Mouse (Mus musculus) embryonic facial prominence, embryonic 15.5 days (tissue): Measurements from ENCODE around the gene Dlk1. TPM values are rescaled to one million over a fixed set of nuclear protein-coding genes. Genes with fewer than 3 reads are reported as not detected.

Source experiments
- ATAC-seq: fragments of 200-750 bp; cut with Nextera tagmentation; 2 replicates; pipeline ENCODE4 v1.8.0; 2017; ENCODE audit warnings: low read depth, moderate TSS enrichment; ENCODE audit not compliant: insufficient number of reproducible peaks, low FRiP score, low TSS enrichment
- H3K27ac ChIP-seq: fragments of 300-500 bp; sonication (generic); replicated peaks from 2 replicates; pipeline ENCODE4 v1.5.1; 2015; ENCODE audit warnings: mild to moderate bottlenecking, inconsistent platforms
- H3K27me3 ChIP-seq: fragments of 300-500 bp; sonication (generic); 2 replicates; pipeline ENCODE4 v1.6.1; 2015; ENCODE audit warnings: inconsistent platforms
- H3K36me3 ChIP-seq: fragments of 300-500 bp; sonication (generic); 2 replicates; pipeline ENCODE4 v1.6.1; 2015; ENCODE audit warnings: mild to moderate bottlenecking, inconsistent platforms
- H3K4me1 ChIP-seq: fragments of 300-500 bp; sonication (generic); 2 replicates; pipeline ENCODE4 v1.6.1; 2015; ENCODE audit warnings: inconsistent platforms
- H3K4me2 ChIP-seq: fragments of 300-500 bp; sonication (generic); replicated peaks from 2 replicates; pipeline ENCODE4 v1.6.1; 2015; ENCODE audit warnings: mild to moderate bottlenecking, inconsistent platforms
- H3K4me3 ChIP-seq: fragments of 300-500 bp; sonication (generic); replicated peaks from 2 replicates; pipeline ENCODE4 v1.5.1; 2015; ENCODE audit warnings: mild to moderate bottlenecking, inconsistent platforms
- H3K9ac ChIP-seq: fragments of 300-500 bp; sonication (generic); 2 replicates; pipeline ENCODE4 v1.6.1; 2015; ENCODE audit warnings: inconsistent platforms
- H3K9me3 ChIP-seq: fragments of 300-500 bp; sonication (generic); replicated peaks from 2 replicates; pipeline ENCODE4 v1.6.1; 2016; ENCODE audit warnings: inconsistent platforms
- WGBS: fragments of 180-500 bp; shearing (Covaris S2); methylation state at CpG from one replicate; pipeline ENCODE4 v1.1.7; 2015; 5-methylcytosine and 5-hydroxymethylcytosine counted together
- polyA plus RNA-seq: library from polyadenylated mRNA; unstranded; fragments of >200 nt; fragmentation: Nextera tagmentation; extraction: Ambion mirVana; gene quantifications from 2 replicates; pipeline ENCODE4 v1.2.1, GENCODE M21; 2015

Gene Dlk1
- polyA plus RNA-seq, 1 experiment from 2014 or later, result 710 TPM

GRCm38 (mm10) chr12:109420006-109420405, 32.6 kb upstream of the Dlk1 start:
- peaks cover 53% of the 10 kb centered on the region for H3K4me1 ChIP-seq
- H3K9me3 ChIP-seq, result no peaks in the 10 kb centered on the region
- H3K36me3 ChIP-seq, result no peaks in the 10 kb centered on the region
- H3K4me2 ChIP-seq, result no peak overlapping the region
- no peaks in the 10 kb centered on the region for H3K27me3 ChIP-seq
- 0 out of 2 replicates have a peak overlapping the region, but pooled peaks have one; percentile 6 for H3K27ac ChIP-seq
- ATAC-seq, result no peak
- WGBS, result 54% methylated on average over 12 of the region's 12 CpGs
- no peak overlapping the region for H3K4me3 ChIP-seq
- no peak overlapping the region for H3K9ac ChIP-seq

- no peaks in the 10 kb centered on the region for H3K27me3 ChIP-seq
- no peaks in the 10 kb centered on the region for H3K9me3 ChIP-seq
- peaks cover 37% of the 10 kb centered on the region for H3K4me1 ChIP-seq
- H3K4me3 ChIP-seq, result no peak overlapping the region
- WGBS, result 43% methylated on average over 2 of the region's 2 CpGs
- no peak overlapping the region for H3K27ac ChIP-seq
- H3K4me2 ChIP-seq, result no peak overlapping the region
- H3K36me3 ChIP-seq, result no peaks in the 10 kb centered on the region
- no peak for ATAC-seq
- H3K9ac ChIP-seq, result no peak overlapping the region
These were observed 29.5 kb upstream of the Dlk1 start for GRCm38 (mm10) chr12:109423163-109423562.

- Histone ChIP-seq H3K9me3 (no peaks in the 10 kb centered on the region), H3K4me2 (no peak overlapping the region), H3K9ac (no peak overlapping the region), H3K4me3 (no peak overlapping the region), H3K27me3 (no peaks in the 10 kb centered on the region), H3K4me1 (peaks cover 30% of the 10 kb centered on the region), H3K27ac (no peak overlapping the region), H3K36me3 (no peaks in the 10 kb centered on the region)
- WGBS, result 64% methylated on average over 4 of the region's 4 CpGs
- ATAC-seq, result no peak
These were observed 28.8 kb upstream of the Dlk1 start for GRCm38 (mm10) chr12:109423716-109424429.

- no peaks in the 10 kb centered on the region for H3K36me3 ChIP-seq
- no peak overlapping the region for H3K9ac ChIP-seq
- H3K27ac ChIP-seq, result no peak overlapping the region
- H3K9me3 ChIP-seq, result no peaks in the 10 kb centered on the region
- H3K4me3 ChIP-seq, result 0 out of 2 replicates have a peak overlapping the region, but pooled peaks have one; percentile 5
- H3K4me2 ChIP-seq, result peak overlapping the region; percentile 12; the same call in 1 of the 2 replicates
- no peaks in the 10 kb centered on the region for H3K27me3 ChIP-seq
- peaks cover 23% of the 10 kb centered on the region for H3K4me1 ChIP-seq
- no peak for ATAC-seq
- WGBS, result 9% methylated on average over 20 of the region's 20 CpGs
These were observed 27.8 kb upstream of the Dlk1 start for GRCm38 (mm10) chr12:109424753-109425332.

- Histone ChIP-seq H3K27ac (no peak overlapping the region), H3K4me3 (no peak overlapping the region), H3K27me3 (no peaks in the 10 kb centered on the region), H3K9ac (no peak overlapping the region), H3K4me1 (peaks cover 18% of the 10 kb centered on the region; the same call in 1 of the 2 replicates), H3K9me3 (no peaks in the 10 kb centered on the region), H3K4me2 (no peak overlapping the region), H3K36me3 (no peaks in the 10 kb centered on the region)
- no peak for ATAC-seq
- 84% methylated on average over 12 of the region's 12 CpGs for WGBS
These were observed 26.6 kb upstream of the Dlk1 start for GRCm38 (mm10) chr12:109425982-109426381.

DNA sequence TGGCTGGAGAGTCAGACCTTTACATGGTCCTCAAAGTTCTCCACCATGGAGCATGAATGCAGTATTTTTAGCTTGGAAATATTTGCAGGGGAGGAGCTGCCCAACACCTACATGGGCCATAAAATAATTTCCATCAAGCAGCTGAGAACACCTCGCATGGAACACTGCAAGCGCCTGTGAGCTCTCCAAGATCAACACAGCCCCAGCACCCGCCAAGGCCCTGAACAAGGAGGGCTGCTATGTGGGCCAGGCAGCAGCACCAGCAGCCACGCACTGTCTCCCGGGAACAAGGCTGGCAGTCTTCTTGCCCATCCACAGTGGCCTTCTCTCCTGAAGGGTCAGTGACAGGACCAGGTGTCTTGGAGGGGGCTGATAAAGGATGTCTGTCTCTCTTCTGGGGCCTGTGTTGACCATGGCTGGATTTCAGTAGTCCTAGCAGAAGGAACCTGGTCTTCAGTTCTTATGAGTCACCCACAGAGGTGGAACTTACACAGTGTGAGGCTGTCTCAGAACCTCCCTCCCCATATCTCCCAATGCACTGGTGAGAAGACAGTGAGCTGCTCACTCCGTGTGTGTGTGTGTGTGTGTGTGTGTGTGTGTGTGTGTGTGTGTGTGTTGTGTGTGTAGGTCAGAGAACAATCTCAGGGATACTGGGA, 20.0 kb upstream of the Dlk1 start:
- no peaks in the 10 kb centered on the region for H3K36me3 ChIP-seq
- WGBS, result 78% methylated on average over 6 of the region's 6 CpGs
- ATAC-seq, result 0 out of 2 replicates have a peak, but pooled peaks have one; percentile 16
- H3K4me1 ChIP-seq, result peaks cover 20% of the 10 kb centered on the region
- H3K9me3 ChIP-seq, result no peaks in the 10 kb centered on the region
- H3K27me3 ChIP-seq, result no peaks in the 10 kb centered on the region
- H3K27ac ChIP-seq, result peak overlapping the region; percentile 39; the same call in 1 of the 2 replicates
- H3K4me2 ChIP-seq, result no peak overlapping the region
- H3K9ac ChIP-seq, result no peak overlapping the region
- H3K4me3 ChIP-seq, result no peak overlapping the region

GRCm38 (mm10) chr12:109436367-109436807, 16.2 kb upstream of the Dlk1 start:
- H3K4me1 ChIP-seq, result peaks cover 55% of the 10 kb centered on the region
- H3K4me3 ChIP-seq, result no peak overlapping the region
- H3K36me3 ChIP-seq, result no peaks in the 10 kb centered on the region
- no peaks in the 10 kb centered on the region for H3K9me3 ChIP-seq
- 12% methylated on average over 10 of the region's 10 CpGs for whole genome bisulfite sequencing
- H3K4me2 ChIP-seq, result no peak overlapping the region; the same call in 1 of the 2 replicates
- no peak overlapping the region for H3K9ac ChIP-seq
- peak overlapping the region; percentile 83 for H3K27ac ChIP-seq
- H3K27me3 ChIP-seq, result no peaks in the 10 kb centered on the region
- peak; percentile 13; the same call in 1 of the 2 replicates for ATAC-seq

GRCm38 (mm10) chr12:109436852-109437251, 15.8 kb upstream of the Dlk1 start:
- Histone ChIP-seq H3K36me3 (no peaks in the 10 kb centered on the region), H3K4me3 (no peak overlapping the region), H3K9ac (no peak overlapping the region), H3K4me2 (no peak overlapping the region), H3K27ac (peak overlapping the region; percentile 83), H3K9me3 (no peaks in the 10 kb centered on the region), H3K4me1 (peaks cover 60% of the 10 kb centered on the region), H3K27me3 (no peaks in the 10 kb centered on the region)
- WGBS, result 23% methylated on average over 12 of the region's 12 CpGs
- peak; percentile 44 for ATAC-seq

DNA sequence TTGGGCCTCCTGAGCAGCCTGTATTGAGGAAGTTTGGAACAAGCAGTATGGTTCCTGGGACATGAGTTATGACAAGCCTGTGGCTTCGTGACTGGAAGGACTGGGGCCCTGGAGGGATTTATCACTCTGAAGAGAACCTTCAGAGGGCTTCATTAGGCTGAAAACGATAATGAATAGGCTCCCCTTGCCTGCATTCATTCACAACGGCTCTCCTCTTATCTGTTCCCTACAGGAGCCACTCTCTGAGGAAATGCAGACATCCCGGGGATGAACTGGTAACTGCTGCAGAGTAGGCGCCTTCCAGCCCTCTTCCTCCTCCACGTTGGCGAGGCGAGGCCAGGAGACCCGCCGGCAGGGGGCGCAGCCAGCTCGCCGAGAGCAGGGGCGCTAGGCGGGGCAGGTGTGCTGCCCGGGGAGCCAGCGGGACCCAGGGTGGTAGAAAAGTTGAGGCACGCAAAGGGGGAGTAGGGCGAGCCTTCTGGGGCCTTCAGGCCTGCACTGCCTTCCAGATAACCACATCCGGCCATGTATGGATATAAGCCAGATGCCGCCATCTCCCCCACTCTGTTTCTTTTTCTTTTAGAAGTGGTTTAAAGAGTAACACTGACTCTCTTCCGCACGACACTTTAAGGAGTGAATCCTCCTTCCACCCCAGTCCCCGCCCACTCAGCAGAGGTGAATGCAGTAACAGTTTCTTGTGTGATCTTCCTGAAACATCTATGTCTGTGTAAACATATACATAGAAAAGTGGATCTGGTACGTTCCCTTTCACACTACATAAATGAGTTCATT, 14.9 kb upstream of the Dlk1 start:
- no peaks in the 10 kb centered on the region for H3K9me3 ChIP-seq
- 6% methylated on average over 25 of the region's 25 CpGs for WGBS
- H3K36me3 ChIP-seq, result no peaks in the 10 kb centered on the region
- ATAC-seq, result peak; percentile 25; the same call in 1 of the 2 replicates
- peaks cover 66% of the 10 kb centered on the region for H3K4me1 ChIP-seq
- no peak overlapping the region for H3K9ac ChIP-seq
- H3K4me3 ChIP-seq, result peak overlapping the region; percentile 30
- H3K4me2 ChIP-seq, result peak overlapping the region; percentile 51
- peak overlapping the region; percentile 83 for H3K27ac ChIP-seq
- no peaks in the 10 kb centered on the region for H3K27me3 ChIP-seq

DNA sequence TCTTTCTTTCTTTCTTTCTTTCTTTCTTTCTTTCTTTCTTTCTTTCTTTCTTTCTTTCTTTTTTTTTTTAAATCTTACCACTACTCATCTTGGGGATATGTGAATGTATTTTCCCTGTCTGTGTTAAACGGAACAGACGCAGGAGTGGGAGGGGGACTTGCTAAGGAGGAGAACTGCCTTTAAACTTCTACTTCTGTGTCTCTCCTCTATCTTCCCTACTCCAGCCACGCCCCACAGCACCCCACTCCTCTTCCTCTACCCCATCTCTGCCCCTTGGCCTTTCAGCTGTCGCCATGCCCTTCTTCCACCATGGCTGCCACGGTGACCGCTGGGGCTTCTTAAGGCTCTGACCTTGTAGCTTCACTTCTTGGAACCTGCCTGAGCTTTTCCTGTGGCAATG, 14.2 kb upstream of the Dlk1 start:
- H3K27me3 ChIP-seq, result no peaks in the 10 kb centered on the region
- H3K4me1 ChIP-seq, result peaks cover 67% of the 10 kb centered on the region
- H3K27ac ChIP-seq, result peak overlapping the region; percentile 60; the same call in 1 of the 2 replicates

GRCm38 (mm10) chr12:109439974-109440373, 12.6 kb upstream of the Dlk1 start:
- WGBS, result 27% methylated on average over 6 of the region's 6 CpGs
- H3K27me3 ChIP-seq, result no peaks in the 10 kb centered on the region
- H3K4me3 ChIP-seq, result no peak overlapping the region
- no peak for ATAC-seq
- H3K9ac ChIP-seq, result no peak overlapping the region
- no peaks in the 10 kb centered on the region for H3K9me3 ChIP-seq
- no peaks in the 10 kb centered on the region for H3K36me3 ChIP-seq
- H3K4me1 ChIP-seq, result peaks cover 75% of the 10 kb centered on the region
- H3K4me2 ChIP-seq, result no peak overlapping the region
- H3K27ac ChIP-seq, result no peak overlapping the region

More for the DNA sequence above, 14.2 kb upstream of the Dlk1 start:
- no peak overlapping the region for H3K4me3 ChIP-seq
- ATAC-seq, result no peak
- H3K36me3 ChIP-seq, result no peaks in the 10 kb centered on the region
- WGBS, result 69% methylated on average over 6 of the region's 6 CpGs
- H3K4me2 ChIP-seq, result no peak overlapping the region
- H3K9me3 ChIP-seq, result no peaks in the 10 kb centered on the region
- H3K9ac ChIP-seq, result no peak overlapping the region
